Mouse (Mus musculus) heart, embryonic 10.5 days (tissue): Measurements from ENCODE around the gene Krr1. TPM values are rescaled to one million over a fixed set of nuclear protein-coding genes. Genes with fewer than 3 reads are reported as not detected.

Experiments
- DNase-seq: peaks from one replicate; pipeline ENCODE4 v3.0.0-alpha.2; 2017; ENCODE audit warnings: low spot score
- H3K27ac ChIP-seq: fragments of 300-500 bp; sonication (generic); 2 replicates; pipeline ENCODE4 v1.5.1; 2016; ENCODE audit warnings: mild to moderate bottlenecking
- H3K27me3 ChIP-seq: fragments of 300-500 bp; sonication (generic); 2 replicates; pipeline ENCODE4 v1.6.1; 2016; ENCODE audit warnings: mild to moderate bottlenecking; ENCODE audit not compliant: poor library complexity, insufficient read depth, severe bottlenecking
- H3K36me3 ChIP-seq: fragments of 300-500 bp; sonication (generic); 2 replicates; pipeline ENCODE4 v1.6.1; 2016; ENCODE audit warnings: mild to moderate bottlenecking, moderate library complexity
- H3K4me1 ChIP-seq: fragments of 300-500 bp; sonication (generic); 2 replicates; pipeline ENCODE4 v1.6.1; 2016; ENCODE audit warnings: mild to moderate bottlenecking
- H3K4me3 ChIP-seq: fragments of 300-500 bp; sonication (generic); 2 replicates; pipeline ENCODE4 v1.5.1; 2016; ENCODE audit warnings: mild to moderate bottlenecking, moderate library complexity
- H3K9me3 ChIP-seq: fragments of 300-500 bp; sonication (generic); 2 replicates; pipeline ENCODE4 v1.6.1; 2016; ENCODE audit warnings: mild to moderate bottlenecking, moderate library complexity
- WGBS: fragments of 180-500 bp; shearing (Covaris S2); methylation state at CpG from one replicate; pipeline ENCODE4 v1.1.7; 2016; 5-methylcytosine and 5-hydroxymethylcytosine counted together
- polyA plus RNA-seq: library from polyadenylated mRNA; unstranded; fragments of >200 nt; fragmentation: Nextera tagmentation; extraction: Ambion mirVana; gene quantifications from 2 replicates; pipeline ENCODE4 v1.2.1, GENCODE M21; 2016

Gene Krr1
- polyA plus RNA-seq = 34.9 and 41.0 TPM in 2 replicates

GRCm38 (mm10) chr10:111972542-111973361 lies at the start of gene Krr1:
Gene Krr1 (plus strand): TSS chr10:111972664.
- H3K4me3 ChIP-seq = peak within 1 kb of the TSS; percentile 84
- H3K4me1 ChIP-seq = peaks cover 5% of the 10 kb centered on the region
- peaks cover 15% of the 10 kb centered on the region for H3K36me3 ChIP-seq
- peak; percentile 98 for DNase-seq
- peak within 1 kb of the TSS; percentile 84 for H3K27ac ChIP-seq
- H3K9me3 ChIP-seq = no peaks in the 10 kb centered on the region
- WGBS = under 1% methylated on average over 51 of the region's 51 CpGs
- H3K27me3 ChIP-seq = no peaks in the 10 kb centered on the region

GRCm38 (mm10) chr10:111923503-111924135 lies 48.8 kb upstream of the Krr1 start:
- H3K9me3 ChIP-seq = no peaks in the 10 kb centered on the region
- H3K4me3 ChIP-seq = no peak overlapping the region
- H3K4me1 ChIP-seq = peaks cover 14% of the 10 kb centered on the region
- no peak overlapping the region for H3K27ac ChIP-seq
- no peaks in the 10 kb centered on the region for H3K27me3 ChIP-seq
- DNase-seq = no peak
- WGBS = 81% methylated on average over 4 of the region's 4 CpGs
- no peaks in the 10 kb centered on the region for H3K36me3 ChIP-seq

GRCm38 (mm10) chr10:111924141-111924540 lies 48.3 kb upstream of the Krr1 start:
- H3K27ac ChIP-seq = no peak overlapping the region
- no peak for DNase-seq
- H3K4me1 ChIP-seq = peaks cover 20% of the 10 kb centered on the region
- H3K36me3 ChIP-seq = no peaks in the 10 kb centered on the region
- no peaks in the 10 kb centered on the region for H3K27me3 ChIP-seq
- WGBS = 38% methylated on average over 3 of the region's 3 CpGs
- no peaks in the 10 kb centered on the region for H3K9me3 ChIP-seq
- no peak overlapping the region for H3K4me3 ChIP-seq

DNA sequence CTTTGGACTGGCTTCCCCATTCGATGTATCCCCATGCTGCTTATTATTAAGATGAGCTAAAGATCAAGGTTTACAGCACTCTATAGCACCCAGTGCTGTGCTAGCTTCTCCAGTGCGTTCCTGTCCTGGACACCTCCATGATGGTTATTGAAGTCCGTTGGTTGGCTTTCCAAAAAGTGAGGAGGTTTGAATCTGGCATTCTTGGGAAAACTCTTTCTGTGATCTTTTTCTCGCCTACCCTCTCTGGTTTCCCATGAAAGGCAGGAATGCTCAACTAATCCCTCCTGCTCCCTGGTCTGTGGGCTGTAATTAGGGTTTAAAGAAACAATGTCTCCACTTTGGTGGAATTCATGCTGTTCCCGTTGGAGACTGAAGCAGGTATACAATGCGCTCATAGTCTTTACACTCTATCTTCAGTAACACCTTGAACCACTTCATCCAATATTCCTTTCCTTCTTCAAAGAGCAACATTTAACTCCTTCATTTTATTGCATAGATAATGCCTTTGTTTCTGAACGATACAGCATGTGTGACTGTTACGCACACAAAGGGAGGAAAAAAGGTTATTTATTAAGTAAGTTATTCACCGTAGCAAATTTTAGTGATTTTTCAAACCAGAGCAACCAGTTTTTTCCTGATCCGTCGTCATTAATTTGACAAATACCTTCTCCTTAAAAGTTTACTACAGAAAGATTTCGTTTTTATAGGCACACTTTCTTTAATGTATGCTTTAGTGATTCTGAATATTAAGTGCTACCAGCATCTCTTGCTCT lies 47.6 kb upstream of the Krr1 start:
- 61% methylated on average over 12 of the region's 12 CpGs for WGBS
- no peaks in the 10 kb centered on the region for H3K27me3 ChIP-seq
- no peaks in the 10 kb centered on the region for H3K36me3 ChIP-seq
- DNase-seq = no peak
- H3K4me3 ChIP-seq = no peak overlapping the region
- no peaks in the 10 kb centered on the region for H3K9me3 ChIP-seq
- peak overlapping the region; percentile 74 for H3K27ac ChIP-seq
- H3K4me1 ChIP-seq = peaks cover 14% of the 10 kb centered on the region

DNA sequence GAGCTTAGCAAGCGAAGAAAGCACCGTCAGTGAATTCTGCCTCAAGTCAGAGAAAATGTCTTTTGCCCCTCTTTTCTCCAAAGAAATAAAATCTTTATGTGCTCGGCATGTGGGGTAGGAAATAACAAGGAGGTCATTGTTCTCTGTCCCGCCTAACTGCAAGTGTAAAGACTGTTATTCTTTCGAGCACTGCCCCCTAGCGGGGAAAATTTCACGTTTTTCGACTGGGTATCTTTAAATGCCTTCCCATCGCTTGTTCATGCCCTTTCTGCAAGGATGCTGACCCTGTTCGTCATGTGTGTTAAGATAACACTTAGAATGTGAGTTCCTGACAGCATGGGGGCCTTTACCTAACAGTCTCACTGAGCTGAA lies 47.0 kb upstream of the Krr1 start:
- Histone ChIP-seq H3K36me3 (no peaks in the 10 kb centered on the region), H3K4me1 (peaks cover 14% of the 10 kb centered on the region), H3K4me3 (no peak overlapping the region), H3K27me3 (no peaks in the 10 kb centered on the region), H3K9me3 (no peaks in the 10 kb centered on the region), H3K27ac (peak overlapping the region; percentile 74)
- WGBS = 4% methylated on average over 10 of the region's 10 CpGs
- DNase-seq = peak; percentile 89

DNA sequence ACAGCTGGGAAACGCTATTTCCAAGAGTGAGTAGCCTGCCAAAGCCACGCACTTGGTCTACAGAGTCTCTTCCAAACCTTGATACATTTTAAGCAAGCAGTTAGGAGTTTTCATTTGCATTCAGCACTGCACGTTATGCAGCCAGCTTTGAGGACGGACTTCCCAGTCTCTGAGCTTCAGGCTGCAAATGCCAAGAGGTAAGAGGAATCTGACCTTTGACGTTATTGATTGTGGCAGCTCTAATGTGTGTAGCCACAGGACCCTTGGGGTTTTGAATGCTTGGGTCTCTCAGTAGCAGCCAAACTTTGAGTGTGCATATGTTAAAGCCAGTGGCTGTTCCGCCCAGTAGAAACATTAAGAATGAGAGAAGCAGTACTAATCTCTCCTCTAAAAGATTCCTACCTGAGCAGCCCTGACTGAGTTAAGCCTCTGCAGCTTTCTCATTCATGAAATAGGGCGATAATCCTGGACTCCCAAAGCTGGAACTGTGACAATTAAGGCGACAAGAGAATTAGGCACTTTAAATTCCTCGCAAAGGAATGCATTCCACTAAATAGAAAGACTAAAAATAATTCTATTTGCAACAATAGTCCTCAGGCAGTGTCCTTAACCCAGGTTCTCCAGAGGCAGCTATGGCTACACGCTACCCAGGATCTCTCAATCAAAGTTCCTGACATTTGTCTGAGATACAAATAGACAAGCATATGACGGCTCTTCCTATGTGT lies 39.7 kb upstream of the Krr1 start:
- no peak overlapping the region for H3K27ac ChIP-seq
- DNase-seq = peak; percentile 35
- no peaks in the 10 kb centered on the region for H3K9me3 ChIP-seq
- peaks cover 36% of the 10 kb centered on the region for H3K4me1 ChIP-seq
- no peaks in the 10 kb centered on the region for H3K36me3 ChIP-seq
- H3K4me3 ChIP-seq = no peak overlapping the region
- H3K27me3 ChIP-seq = no peaks in the 10 kb centered on the region
- WGBS = 46% methylated on average over 11 of the region's 11 CpGs

DNA sequence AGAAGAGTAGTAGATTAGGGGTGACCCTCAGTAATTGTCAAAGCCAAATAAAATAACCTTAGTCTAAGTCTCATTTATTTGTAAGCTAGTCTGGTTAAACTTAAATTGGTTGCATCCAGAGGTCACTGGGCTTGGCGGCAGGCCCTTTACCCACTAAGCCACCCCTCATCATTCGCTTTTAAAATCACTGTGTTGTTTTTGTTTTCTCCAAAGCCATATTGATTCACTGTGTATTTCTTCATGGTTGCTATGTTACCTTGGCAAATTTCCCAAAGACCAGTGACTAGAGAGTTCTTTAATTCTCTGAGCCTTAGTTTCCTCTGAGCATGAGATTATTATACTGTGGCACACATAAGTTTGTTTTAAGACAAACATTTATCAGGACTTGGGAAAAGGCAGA lies 37.3 kb upstream of the Krr1 start:
- peak; percentile 7 for DNase-seq

GRCm38 (mm10) chr10:111936021-111936420 lies 36.4 kb upstream of the Krr1 start:
- H3K36me3 ChIP-seq = no peaks in the 10 kb centered on the region
- H3K27me3 ChIP-seq = no peaks in the 10 kb centered on the region
- no peak for DNase-seq
- 0 out of 2 replicates have a peak overlapping the region, but pooled peaks have one; percentile 25 for H3K27ac ChIP-seq
- no peak overlapping the region for H3K4me3 ChIP-seq
- 80% methylated on average over 4 of the region's 4 CpGs for WGBS
- peaks cover 29% of the 10 kb centered on the region for H3K4me1 ChIP-seq
- no peaks in the 10 kb centered on the region for H3K9me3 ChIP-seq

More for the DNA sequence above, 37.3 kb upstream of the Krr1 start:
- WGBS = 86% methylated on average over 2 of the region's 2 CpGs
- Histone ChIP-seq H3K27me3 (no peaks in the 10 kb centered on the region), H3K36me3 (no peaks in the 10 kb centered on the region), H3K9me3 (no peaks in the 10 kb centered on the region), H3K4me1 (peaks cover 29% of the 10 kb centered on the region), H3K27ac (no peak overlapping the region), H3K4me3 (no peak overlapping the region)

GRCm38 (mm10) chr10:111936491-111937145 lies 35.8 kb upstream of the Krr1 start:
- Histone ChIP-seq H3K4me3 (0 out of 2 replicates have a peak overlapping the region, but pooled peaks have one; percentile 16), H3K36me3 (no peaks in the 10 kb centered on the region), H3K27ac (peak overlapping the region; percentile 25; the same call in 1 of the 2 replicates), H3K9me3 (no peaks in the 10 kb centered on the region), H3K4me1 (peaks cover 29% of the 10 kb centered on the region), H3K27me3 (no peaks in the 10 kb centered on the region)
- 17% methylated on average over 13 of the region's 13 CpGs for WGBS
- peak; percentile 70 for DNase-seq

GRCm38 (mm10) chr10:111937146-111937534 lies 35.3 kb upstream of the Krr1 start:
- Histone ChIP-seq H3K27me3 (no peaks in the 10 kb centered on the region), H3K27ac (0 out of 2 replicates have a peak overlapping the region, but pooled peaks have one; percentile 25), H3K4me3 (no peak overlapping the region), H3K4me1 (peaks cover 28% of the 10 kb centered on the region), H3K36me3 (no peaks in the 10 kb centered on the region), H3K9me3 (no peaks in the 10 kb centered on the region)
- peak; percentile 6 for DNase-seq
- 60% methylated on average over 5 of the region's 5 CpGs for WGBS

- Histone ChIP-seq H3K9me3 (no peaks in the 10 kb centered on the region), H3K27me3 (no peaks in the 10 kb centered on the region), H3K4me1 (no peaks in the 10 kb centered on the region), H3K4me3 (no peak overlapping the region), H3K27ac (no peak overlapping the region), H3K36me3 (no peaks in the 10 kb centered on the region)
- WGBS = 73% methylated on average over 7 of the region's 7 CpGs
- DNase-seq = peak; percentile 28
Observed at GRCm38 (mm10) chr10:111943026-111943425, 29.4 kb upstream of the Krr1 start.

GRCm38 (mm10) chr10:111945563-111945962 lies 26.9 kb upstream of the Krr1 start:
- Histone ChIP-seq H3K27me3 (no peaks in the 10 kb centered on the region), H3K27ac (no peak overlapping the region), H3K4me3 (no peak overlapping the region), H3K4me1 (no peaks in the 10 kb centered on the region), H3K9me3 (no peaks in the 10 kb centered on the region), H3K36me3 (no peaks in the 10 kb centered on the region)
- WGBS = 64% methylated on average over 3 of the region's 3 CpGs
- no peak for DNase-seq
